Mouse (Mus musculus) heart, postnatal 0 days (tissue): ENCODE data around the gene Stard3nl.

ENCODE experiments used
- CTCF ChIP-seq: IDR thresholded peaks from 2 replicates; pipeline ENCODE4 v1.5.1; 2016; ENCODE audit warnings: antibody characterized with exemption, control low read depth, low read depth
- EP300 ChIP-seq: IDR thresholded peaks from 2 replicates; pipeline ENCODE4 v1.6.1; 2016; ENCODE audit warnings: antibody characterized with exemption, low read depth

- no peak for TF ChIP-seq CTCF
- TF ChIP-seq EP300 = no peak
Observed at GRCm38 (mm10) chr13:19424563-19424962, 29.0 kb upstream of the Stard3nl start.
